8 mouse cellular contexts compared by ENCODE assay signal in genomic region chr15:103170316-103170679, GRCm38 (mm10). TPM values are rescaled to one million over a fixed set of nuclear protein-coding genes. Genes with fewer than 3 reads are reported as not detected.
A peak's percentile ranks its signal among the peaks of the same experiment; 100 is the strongest.
DNase-seq lines count a peak whose midpoint lies in the region; ATAC-seq and TF ChIP-seq lines count a peak whose summit lies in the region.

No protein-coding gene starts in this region.

- H3K4me2 ChIP-seq in embryonic facial prominence, embryonic 14.5 days (ENCODE audit: low read depth, low read length) = peak overlapping the region; percentile 80; the same call in 1 of the 2 replicates
- peak overlapping the region; percentile 92 for H3K4me2 ChIP-seq in intestine, postnatal 0 days (replicated peaks; ENCODE audit: low read depth)
- H3K4me2 ChIP-seq in neural tube, embryonic 14.5 days (ENCODE audit: low read depth, low read length) = peak overlapping the region; percentile 95

- no peak for TF ChIP-seq POLR2A in lung, adult 2 months (IDR thresholded peaks at IDR 0.05; ENCODE audit: borderline replicate concordance, extremely low read depth, low read depth, low read length)

- H3K9me3 ChIP-seq in embryonic facial prominence, embryonic 14.5 days (ENCODE audit: control insufficient read depth, low read length) = no peaks in the 10 kb centered on the region
- no peaks in the 10 kb centered on the region for H3K9me3 ChIP-seq in intestine, postnatal 0 days (ENCODE audit: control insufficient read depth)
- no peaks in the 10 kb centered on the region for H3K9me3 ChIP-seq in neural tube, embryonic 14.5 days (ENCODE audit: control insufficient read depth, low read length)

- 0 out of 2 replicates have a peak, but pooled peaks have one; percentile 8 for ATAC-seq in embryonic facial prominence, embryonic 14.5 days (ENCODE audit: low read depth)
- no peak for ATAC-seq in intestine, postnatal 0 days
- no peak for ATAC-seq in neural tube, embryonic 14.5 days (ENCODE audit: low read depth)

- DNase-seq in kidney, postnatal 4 days = peak; percentile 54 to 63
- no peak for DNase-seq in kidney, adult 9 months
- DNase-seq in embryonic facial prominence, embryonic 14.5 days (ENCODE audit: low spot score) = no peak
- no peak for DNase-seq in thymus, postnatal 4 days
- DNase-seq in left cerebral cortex, adult 8-10 months (ENCODE audit: low spot score in 2 of 2) = no peak
- DNase-seq in lung, adult 2 months = no peak

- H3K4me1 ChIP-seq in embryonic facial prominence, embryonic 14.5 days (ENCODE audit: control insufficient read depth, insufficient read depth, low read length) = peaks cover 10% of the 10 kb centered on the region; the same call in 1 of the 2 replicates
- H3K4me1 ChIP-seq in intestine, postnatal 0 days (replicated peaks; ENCODE audit: control insufficient read depth, insufficient read depth, low read length) = peaks cover 3% of the 10 kb centered on the region; the same call in 1 of the 2 replicates
- peaks cover 53% of the 10 kb centered on the region for H3K4me1 ChIP-seq in neural tube, embryonic 14.5 days (ENCODE audit: control insufficient read depth, insufficient read depth, low read length)
- H3K4me1 ChIP-seq in lung, adult 2 months (ENCODE audit: control insufficient read depth, insufficient read depth, low read length) = peaks cover 6% of the 10 kb centered on the region

- no peak for TF ChIP-seq CTCF in intestine, postnatal 0 days (IDR thresholded peaks at IDR 0.05; ENCODE audit: low read depth)
- no peak for TF ChIP-seq CTCF in lung, adult 2 months (IDR thresholded peaks at IDR 0.05; ENCODE audit: insufficient read depth, low read length)

- no peak overlapping the region for H3K9ac ChIP-seq in embryonic facial prominence, embryonic 14.5 days (ENCODE audit: low read depth, low read length)
- H3K9ac ChIP-seq in intestine, postnatal 0 days (ENCODE audit: low read depth, low read length) = no peak overlapping the region
- H3K9ac ChIP-seq in neural tube, embryonic 14.5 days (replicated peaks; ENCODE audit: low read depth, low read length) = peak overlapping the region; percentile 55

- H3K27ac ChIP-seq in embryonic facial prominence, embryonic 14.5 days (replicated peaks; ENCODE audit: low read depth, low read length) = no peak overlapping the region; the same call in 1 of the 2 replicates
- no peak overlapping the region for H3K27ac ChIP-seq in intestine, postnatal 0 days (ENCODE audit: low read depth, low read length)
- H3K27ac ChIP-seq in neural tube, embryonic 14.5 days (ENCODE audit: low read depth, low read length) = peak overlapping the region; percentile 86

- peak overlapping the region; percentile 47 for H3K4me3 ChIP-seq in embryonic facial prominence, embryonic 14.5 days (ENCODE audit: low read depth, low read length)
- H3K4me3 ChIP-seq in intestine, postnatal 0 days (ENCODE audit: low read depth, low read length) = peak overlapping the region; percentile 17
- peak overlapping the region; percentile 39 for H3K4me3 ChIP-seq in neural tube, embryonic 14.5 days (ENCODE audit: low read depth, low read length)
- no peak overlapping the region for H3K4me3 ChIP-seq in lung, adult 2 months (replicated peaks; ENCODE audit: extremely low read depth, low read depth, low read length)

- no peaks in the 10 kb centered on the region for H3K36me3 ChIP-seq in embryonic facial prominence, embryonic 14.5 days (ENCODE audit: control insufficient read depth, insufficient read depth, low read length)
- H3K36me3 ChIP-seq in intestine, postnatal 0 days (ENCODE audit: control insufficient read depth, insufficient read depth) = no peaks in the 10 kb centered on the region
- no peaks in the 10 kb centered on the region for H3K36me3 ChIP-seq in neural tube, embryonic 14.5 days (ENCODE audit: control insufficient read depth, insufficient read depth, low read length)

- 24% methylated on average over 8 of the region's 16 CpGs for WGBS in embryonic facial prominence, embryonic 14.5 days
- 15% methylated on average over 15 of the region's 16 CpGs for WGBS in intestine, postnatal 0 days
- WGBS in neural tube, embryonic 14.5 days = 9% methylated on average over 15 of the region's 16 CpGs
- WGBS in lung, adult 2 months = 21% methylated on average over 16 of the region's 16 CpGs

- H3K27me3 ChIP-seq in embryonic facial prominence, embryonic 14.5 days (replicated peaks; ENCODE audit: control insufficient read depth, insufficient read depth, low read length) = peaks cover 94% of the 10 kb centered on the region
- peaks cover 94% of the 10 kb centered on the region for H3K27me3 ChIP-seq in intestine, postnatal 0 days (replicated peaks; ENCODE audit: control insufficient read depth, insufficient read depth, low read length)
- H3K27me3 ChIP-seq in neural tube, embryonic 14.5 days (ENCODE audit: control insufficient read depth, insufficient read depth, low read length) = no peaks in the 10 kb centered on the region

RNA-seq across cellular contexts. Expression of gene Smug1, which starts 3.4 kb away (rescaled TPM):
- polyA plus RNA-seq in embryonic facial prominence, embryonic 14.5 days (2014; fragmentation: Nextera tagmentation; extraction: Ambion mirVana) = 14.9 and 18.4 TPM in 2 replicates
- polyA plus RNA-seq in intestine, postnatal 0 days (2015; fragmentation: Nextera tagmentation; extraction: Ambion mirVana) = 8.6 and 9.2 TPM in 2 replicates
- polyA plus RNA-seq in neural tube, embryonic 14.5 days (2014; fragmentation: Nextera tagmentation; extraction: Ambion mirVana) = 19.2 and 28.0 TPM in 2 replicates
- total RNA-seq in left cerebral cortex, adult 8-10 months (2022) = 10 to 100 TPM; 18.9 to 24.5 (median 19.8) TPM
- polyA plus RNA-seq in lung, adult 2 months (2012; rRNA removed) = 16.5 and 18.1 TPM in 2 replicates

Comparison
In these comparisons a context has a peak if more than half of its experiments do, and no peak if none do; other contexts are left out.
1. DNase-seq: peak in kidney, postnatal 4 days (2 of 2); none in kidney, adult 9 months (single experiment), embryonic facial prominence, embryonic 14.5 days (single experiment), thymus, postnatal 4 days (single experiment), left cerebral cortex, adult 8-10 months (0 of 2) and lung, adult 2 months (single experiment).
2. Peak in every context shown above with its lines, with median percentiles within 50 percentile points of each other: H3K4me2 ChIP-seq.